Mouse (Mus musculus): ENCODE results near the gene Meis1.

- no peak for TF ChIP-seq CTCF (conservative IDR thresholded peaks at IDR 0.05; ENCODE audit: low read length)
- TF ChIP-seq NANOG (IDR thresholded peaks at IDR 0.05; ENCODE audit: borderline replicate concordance, low read length) = no peak
Measured at GRCm38 (mm10) chr11:19023356-19023755, 4.6 kb upstream of the Meis1 start.

Measured in E14TG2a.4 (cell line).